Mouse (Mus musculus) liver, postnatal 0 days (tissue): ENCODE measurements around the gene Ndufb2. TPM values are rescaled to one million over a fixed set of nuclear protein-coding genes. Genes with fewer than 3 reads are reported as not detected.

Experiments used
- ATAC-seq: fragments of 200-750 bp; cut with Nextera tagmentation; 2 replicates; pipeline ENCODE4 v1.8.0; 2017; ENCODE audit warnings: mild to moderate bottlenecking, moderate library complexity
- DNase-seq: peaks from one replicate; pipeline ENCODE4 v3.0.0-alpha.2; 2016
- H3K27ac ChIP-seq: fragments of 300-500 bp; sonication (generic); 2 replicates; pipeline ENCODE4 v1.5.1; 2014; ENCODE audit warnings: antibody characterized with exemption, moderate library complexity, mild to moderate bottlenecking, low read depth
- H3K27me3 ChIP-seq: fragments of 300-500 bp; sonication (generic); 2 replicates; pipeline ENCODE4 v1.6.1; 2014; ENCODE audit warnings: low read length, control low read depth, mixed read lengths; ENCODE audit not compliant: insufficient read depth
- H3K36me3 ChIP-seq: fragments of 300-500 bp; sonication (generic); replicated peaks from 2 replicates; pipeline ENCODE4 v1.6.1; 2014; ENCODE audit warnings: mild to moderate bottlenecking, control low read depth, low read length, moderate library complexity, mixed read lengths; ENCODE audit not compliant: insufficient read depth
- H3K4me1 ChIP-seq: fragments of 300-500 bp; sonication (generic); 2 replicates; pipeline ENCODE4 v1.6.1; 2014; ENCODE audit warnings: antibody characterized with exemption, mild to moderate bottlenecking, control low read depth; ENCODE audit not compliant: insufficient read depth
- H3K4me2 ChIP-seq: fragments of 300-500 bp; sonication (generic); 2 replicates; pipeline ENCODE4 v1.6.1; 2014; ENCODE audit warnings: low read depth, mild to moderate bottlenecking, low read length, moderate library complexity, mixed read lengths
- H3K4me3 ChIP-seq: fragments of 300-500 bp; sonication (generic); 2 replicates; pipeline ENCODE4 v1.5.1; 2014; ENCODE audit warnings: low read depth, low read length
- H3K9ac ChIP-seq: fragments of 300-500 bp; sonication (generic); replicated peaks from 2 replicates; pipeline ENCODE4 v1.6.1; 2014; ENCODE audit warnings: mild to moderate bottlenecking, moderate library complexity
- H3K9me3 ChIP-seq: fragments of 300-500 bp; sonication (generic); 2 replicates; pipeline ENCODE4 v1.6.1; 2016; ENCODE audit warnings: mild to moderate bottlenecking, control low read depth, low read length, mixed read lengths
- CTCF ChIP-seq: sonication (generic); IDR thresholded peaks from 2 replicates; pipeline ENCODE4 v1.5.1; 2016; ENCODE audit warnings: antibody characterized with exemption, low read depth
- EP300 ChIP-seq: IDR thresholded peaks from 2 replicates; pipeline ENCODE4 v1.6.1; 2016; ENCODE audit warnings: antibody characterized with exemption, low read depth, mild to moderate bottlenecking
- WGBS: fragments of 180-500 bp; shearing (Covaris S2); extraction: QIAGEN DNeasy Blood & Tissue Kit; methylation state at CpG from one replicate; pipeline ENCODE4 v1.1.7; 2014; ENCODE audit not compliant: insufficient replicate concordance; 5-methylcytosine and 5-hydroxymethylcytosine counted together
- polyA plus RNA-seq: library from polyadenylated mRNA; unstranded; fragments of >200 nt; fragmentation: Nextera tagmentation; extraction: Ambion mirVana; gene quantifications from 2 replicates; pipeline ENCODE4 v1.2.1, GENCODE M21; 2015

Ndufb2 gene
- polyA plus RNA-seq, 1 experiment from 2014 or later: 260 TPM

- Histone ChIP-seq H3K4me3 (peak overlapping the region; percentile 81), H3K27ac (peak overlapping the region; percentile 93), H3K4me2 (peak overlapping the region; percentile 98), H3K36me3 (peaks cover 10% of the 10 kb centered on the region; the same call in 1 of the 2 replicates), H3K9ac (peak overlapping the region; percentile 80), H3K27me3 (no peaks in the 10 kb centered on the region), H3K4me1 (peaks cover 16% of the 10 kb centered on the region), H3K9me3 (no peaks in the 10 kb centered on the region)
- TF ChIP-seq CTCF (no peak), EP300 (no peak)
- WGBS: 45% methylated on average over 10 of the region's 10 CpGs
- DNase-seq (peak; percentile 38), ATAC-seq (peak; percentile 46)
Observed at GRCm38 (mm10) chr6:39574555-39574869, 17.9 kb upstream of the Ndufb2 start.

- WGBS: 64% methylated on average over 7 of the region's 7 CpGs
- Histone ChIP-seq H3K9me3 (no peaks in the 10 kb centered on the region), H3K27me3 (no peaks in the 10 kb centered on the region), H3K4me3 (peak overlapping the region; percentile 81), H3K4me1 (peaks cover 16% of the 10 kb centered on the region), H3K27ac (peak overlapping the region; percentile 93), H3K9ac (peak overlapping the region; percentile 80; the same call in 1 of the 2 replicates), H3K36me3 (peaks cover 14% of the 10 kb centered on the region; the same call in 1 of the 2 replicates), H3K4me2 (peak overlapping the region; percentile 98)
- no peak for ATAC-seq
- no peak for TF ChIP-seq EP300
- no peak for TF ChIP-seq CTCF
- no peak for DNase-seq
Observed at GRCm38 (mm10) chr6:39574951-39575350, 17.4 kb upstream of the Ndufb2 start.

- Histone ChIP-seq H3K27ac (no peak overlapping the region), H3K4me3 (no peak overlapping the region), H3K4me2 (no peak overlapping the region), H3K9ac (no peak overlapping the region), H3K36me3 (peaks cover 34% of the 10 kb centered on the region), H3K9me3 (no peaks in the 10 kb centered on the region), H3K27me3 (no peaks in the 10 kb centered on the region), H3K4me1 (peaks cover 10% of the 10 kb centered on the region)
- DNase-seq: no peak
- WGBS: 90% methylated on average over 7 of the region's 7 CpGs
- TF ChIP-seq EP300 (no peak), CTCF (no peak)
- ATAC-seq: no peak
Observed at GRCm38 (mm10) chr6:39579552-39579951, 12.8 kb upstream of the Ndufb2 start.

GRCm38 (mm10) chr6:39580558-39580957, 11.8 kb upstream of the Ndufb2 start:
- Histone ChIP-seq H3K4me2 (no peak overlapping the region), H3K27me3 (no peaks in the 10 kb centered on the region), H3K4me3 (no peak overlapping the region), H3K27ac (no peak overlapping the region), H3K9me3 (no peaks in the 10 kb centered on the region), H3K4me1 (0 out of 2 replicates have a peak, but pooled peaks cover 4% of the 10 kb centered on the region), H3K9ac (no peak overlapping the region), H3K36me3 (peaks cover 39% of the 10 kb centered on the region)
- DNase-seq (no peak), ATAC-seq (no peak)
- 49% methylated on average over 2 of the region's 2 CpGs for WGBS
- TF ChIP-seq CTCF (no peak), EP300 (no peak)

- Histone ChIP-seq H3K27ac (no peak overlapping the region), H3K4me3 (no peak overlapping the region), H3K27me3 (no peaks in the 10 kb centered on the region), H3K36me3 (peaks cover 41% of the 10 kb centered on the region), H3K4me2 (no peak overlapping the region), H3K9me3 (no peaks in the 10 kb centered on the region), H3K4me1 (0 out of 2 replicates have a peak, but pooled peaks cover 4% of the 10 kb centered on the region), H3K9ac (no peak overlapping the region)
- 53% methylated on average over 7 of the region's 7 CpGs for WGBS
- ATAC-seq: peak; percentile 90
- no peak for DNase-seq
- TF ChIP-seq EP300: peak; percentile 66; the same call in 1 of the 2 replicates
- TF ChIP-seq CTCF: no peak
Observed at GRCm38 (mm10) chr6:39581087-39581784, 11.1 kb upstream of the Ndufb2 start.

- no peaks in the 10 kb centered on the region for H3K9me3 ChIP-seq
- H3K4me1 ChIP-seq: 0 out of 2 replicates have a peak, but pooled peaks cover 4% of the 10 kb centered on the region
- no peak within 1 kb of the TSS for H3K4me3 ChIP-seq
- 72% methylated on average over 6 of the region's 6 CpGs for WGBS
- no peak within 1 kb of the TSS for H3K4me2 ChIP-seq
- no peak for ATAC-seq
- peaks cover 40% of the 10 kb centered on the region for H3K36me3 ChIP-seq
- TF ChIP-seq EP300 (no peak), CTCF (no peak)
- DNase-seq: no peak
- no peak within 1 kb of the TSS for H3K27ac ChIP-seq
- H3K9ac ChIP-seq: no peak within 1 kb of the TSS
- no peaks in the 10 kb centered on the region for H3K27me3 ChIP-seq
Observed at GRCm38 (mm10) chr6:39585517-39585916, 6.9 kb upstream of the Ndufb2 start, which contains the start of gene Gm42420. Gene Gm42420 (plus strand): TSS chr6:39585753.
